Mouse (Mus musculus) cerebellum, adult (tissue): ENCODE measurements around the gene Slc37a4.
"Not testable (repeated sequence)": the region's sequence is repeated elsewhere in the genome, so short reads cannot be mapped to it uniquely, and the experiment has no call there.

Experiments used
- ATAC-seq: cut with Nextera tagmentation; 2 replicates; pipeline ENCODE4 v1.9.2; 2017; ENCODE audit warnings: mild to moderate bottlenecking, moderate library complexity, mixed read lengths; ENCODE audit not compliant: insufficient number of reproducible peaks, low FRiP score, low TSS enrichment

Slc37a4 gene

DNA sequence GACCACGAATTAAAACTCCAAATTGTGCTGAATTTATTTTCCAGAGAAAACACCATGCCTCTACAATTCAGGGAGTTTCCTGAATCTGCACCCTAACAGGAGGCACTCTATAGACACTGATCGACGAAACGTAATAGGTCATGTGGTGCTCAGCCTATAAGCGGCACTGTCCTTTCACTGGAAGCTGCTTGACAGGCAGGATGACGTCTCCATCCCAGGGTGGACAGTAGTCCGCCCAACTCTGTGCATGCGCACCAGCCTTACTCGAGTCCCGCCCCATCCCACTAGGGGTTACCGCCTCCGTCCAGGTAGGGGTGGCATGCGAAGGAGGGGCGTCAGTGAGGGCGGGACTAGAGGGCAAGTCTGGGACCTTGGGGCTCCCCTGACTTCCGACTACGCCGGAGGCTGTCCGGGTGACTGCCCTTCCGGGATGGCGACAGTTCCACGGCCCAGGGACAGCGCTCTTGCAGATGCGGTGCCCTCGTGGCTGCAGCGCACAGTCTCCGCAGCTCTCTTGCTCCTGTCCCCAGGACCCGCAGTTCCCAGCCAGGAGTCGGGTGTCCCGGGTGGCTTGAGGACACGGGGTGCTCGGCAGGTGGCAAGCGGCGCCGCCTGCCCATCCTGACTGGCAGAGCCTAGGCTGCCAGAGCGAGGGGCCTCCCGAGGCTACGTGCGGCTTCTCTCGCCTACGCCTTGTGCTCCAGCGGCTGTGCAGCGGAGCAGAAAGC lies at the start of gene Slc37a4:
Gene Slc37a4 (plus strand): TSS at position 169 of the 728 bp plus-strand sequence.
- ATAC-seq = peak; percentile 98

DNA sequence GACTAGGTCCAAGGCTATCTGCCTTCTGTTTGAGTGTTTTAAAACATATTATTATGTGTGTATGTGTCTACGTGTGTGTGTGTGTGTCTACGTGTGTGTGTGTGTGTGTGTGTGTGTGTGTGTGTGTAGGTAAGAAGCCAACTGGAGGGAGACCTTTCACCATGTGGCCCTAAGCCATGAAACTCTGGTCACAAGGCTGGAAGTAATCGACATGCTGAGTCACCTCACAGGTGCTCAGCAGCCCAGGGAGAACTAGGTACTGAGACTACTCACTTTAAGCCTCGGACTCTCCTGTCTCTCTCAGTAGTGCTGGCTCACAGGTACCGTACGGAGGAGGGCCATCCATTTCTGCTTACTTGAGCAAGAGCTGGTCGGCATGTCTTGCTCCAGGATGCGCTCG lies 49.5 kb upstream of the Slc37a4 start:
- no peak for ATAC-seq

DNA sequence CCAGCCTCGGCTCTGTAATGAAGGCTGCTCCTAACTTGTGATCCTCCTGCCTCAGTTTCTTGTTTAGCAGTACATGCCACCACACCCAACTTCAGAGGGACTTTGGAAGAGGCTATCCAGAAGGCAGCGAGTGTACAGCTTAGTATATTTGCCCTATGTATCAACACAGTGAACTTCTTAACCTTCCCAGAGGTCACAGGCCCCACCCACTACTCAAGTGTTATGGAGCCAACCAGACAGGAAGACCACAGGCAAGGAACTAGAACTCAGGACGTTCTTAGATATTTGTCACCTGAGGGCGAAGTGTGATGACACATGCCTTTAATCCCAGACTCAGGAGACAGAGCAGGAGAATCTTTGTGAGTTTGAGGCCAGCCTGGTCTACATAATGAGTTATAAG lies 49.0 kb upstream of the Slc37a4 start:
- ATAC-seq = no peak

DNA sequence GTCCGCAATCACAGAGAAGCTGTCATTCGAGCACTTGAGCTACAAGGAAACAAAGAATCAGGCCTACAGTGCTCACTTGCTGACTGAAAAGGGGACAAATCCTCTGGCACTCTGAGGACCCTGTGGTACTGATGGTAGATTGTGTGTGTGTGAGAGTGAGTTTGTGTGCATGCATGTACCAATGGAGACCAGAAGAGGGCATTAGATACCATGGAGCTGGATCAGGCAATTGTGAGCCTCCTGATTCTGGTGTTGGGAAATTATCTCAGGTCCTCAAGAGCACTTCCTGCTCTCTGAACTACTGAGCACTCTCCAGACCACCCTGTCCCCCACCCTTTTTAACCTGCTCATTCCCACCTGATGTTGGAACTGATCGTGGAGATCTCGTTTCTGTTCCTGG lies 48.1 kb upstream of the Slc37a4 start:
- no peak for ATAC-seq

DNA sequence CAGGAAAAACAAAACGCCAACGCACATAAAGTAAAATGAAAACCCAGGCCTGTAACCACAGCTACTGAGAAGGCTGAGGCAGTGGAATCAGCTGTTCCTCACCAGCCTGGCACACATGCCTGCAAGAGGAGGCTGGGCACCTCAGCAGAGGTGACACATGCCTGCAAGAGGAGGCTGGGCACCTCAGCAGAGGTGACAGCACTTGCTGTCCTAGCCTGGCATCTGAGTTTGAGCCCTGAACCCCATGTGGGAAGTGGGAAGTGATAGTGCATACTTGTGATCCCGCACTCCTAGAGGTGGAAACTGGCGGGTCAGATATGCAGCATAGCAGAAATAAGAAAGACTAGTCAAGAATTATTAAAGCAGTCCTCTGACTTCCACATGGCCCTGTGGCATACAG lies 45.3 kb upstream of the Slc37a4 start:
- no peak for ATAC-seq

DNA sequence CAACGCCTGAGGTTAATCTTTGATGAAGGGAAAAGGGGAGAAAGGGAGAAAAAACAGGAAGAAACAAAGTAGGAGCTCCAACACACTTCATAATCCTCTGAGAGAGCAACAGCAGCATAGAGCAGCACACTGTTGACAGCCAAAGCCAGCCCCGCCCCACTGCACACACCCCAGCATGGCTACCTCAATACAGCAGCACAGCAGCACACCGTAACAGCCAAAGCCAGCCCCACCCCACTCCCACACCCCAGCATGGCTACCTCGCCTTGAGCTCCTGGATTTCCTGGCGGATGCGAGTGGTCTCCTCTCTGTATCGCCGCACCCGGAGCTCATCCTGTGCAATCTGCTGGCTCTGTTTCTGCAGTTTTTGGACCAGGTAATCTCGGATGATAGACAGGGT lies 44.3 kb upstream of the Slc37a4 start:
- no peak for ATAC-seq

DNA sequence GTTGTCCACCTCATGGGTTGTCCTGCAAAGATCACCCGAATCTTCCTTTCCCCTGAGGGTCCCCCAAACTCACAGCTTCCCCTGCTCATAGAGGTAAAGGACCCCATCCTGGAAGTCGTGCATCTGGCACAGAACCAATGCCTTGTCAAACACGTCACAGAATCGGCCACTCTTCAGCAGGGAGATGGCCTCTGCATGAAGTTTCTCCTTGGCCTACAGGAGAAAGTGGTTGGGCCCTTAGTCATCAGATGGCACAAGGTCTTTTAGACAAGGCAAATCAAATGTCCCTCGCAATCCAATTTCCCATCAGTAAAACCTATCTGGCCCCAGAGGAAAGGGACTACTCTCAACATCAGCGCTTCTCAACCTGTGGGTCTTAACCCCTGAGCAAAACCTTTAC lies 43.5 kb upstream of the Slc37a4 start:
- no peak for ATAC-seq

DNA sequence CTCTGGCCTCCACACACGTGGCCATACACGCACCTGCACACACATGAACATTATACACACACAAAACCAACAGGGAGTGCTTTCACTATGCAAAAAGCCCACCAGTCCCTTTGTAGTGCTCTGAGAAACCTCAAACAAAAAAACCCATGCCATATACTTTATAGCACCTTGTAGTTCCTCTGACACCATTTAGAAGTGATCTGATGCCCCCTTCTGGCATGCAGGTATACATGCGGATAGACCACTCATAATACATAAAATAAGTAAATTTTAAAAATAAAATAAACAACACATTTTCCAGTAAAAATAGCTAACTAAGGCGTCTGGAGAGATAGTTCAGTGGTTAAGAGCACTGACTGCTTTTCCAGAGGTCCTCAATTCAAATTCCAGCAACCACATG lies 39.4 kb upstream of the Slc37a4 start:
- ATAC-seq = no peak

DNA sequence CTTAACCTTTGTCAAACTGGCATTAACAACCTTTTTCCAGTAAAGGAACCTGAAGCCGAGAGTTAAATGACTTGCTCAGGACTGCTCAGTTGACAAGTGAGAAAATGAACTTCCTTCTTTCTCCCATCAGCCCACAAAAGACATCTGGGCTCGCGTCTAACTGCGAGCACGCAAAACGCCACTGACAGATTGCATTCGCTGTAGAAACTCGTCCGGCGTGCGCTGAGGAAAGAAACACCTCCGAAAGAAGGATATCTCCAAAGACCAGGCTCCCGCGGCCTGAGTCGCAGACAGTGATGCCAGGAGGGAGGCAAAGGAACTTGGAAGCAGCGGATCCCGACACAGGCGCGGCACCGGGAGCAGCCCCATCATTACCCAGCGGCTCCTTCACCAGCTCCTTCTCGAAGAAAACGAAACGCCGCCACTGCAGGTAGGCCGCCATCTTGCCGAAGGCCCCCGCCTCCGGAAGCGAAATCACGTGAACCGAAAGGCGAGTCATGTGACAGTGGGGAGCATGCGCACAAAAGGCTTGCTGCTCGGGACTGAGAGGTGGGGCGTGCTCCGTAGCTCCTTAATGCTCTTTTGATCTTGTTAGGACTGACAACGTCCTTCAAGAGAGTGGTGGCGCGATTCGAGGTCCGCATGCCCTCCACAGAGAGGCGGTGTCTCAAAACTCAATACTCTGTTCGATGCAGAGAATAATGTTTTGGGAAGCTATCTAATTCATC lies 35.3 kb upstream of the Slc37a4 start, which contains the start of gene Vps11:
Gene Vps11 (minus strand): TSS at position 481 of the 728 bp plus-strand sequence.
- ATAC-seq = peak; percentile 70; the same call in 1 of the 2 replicates

DNA sequence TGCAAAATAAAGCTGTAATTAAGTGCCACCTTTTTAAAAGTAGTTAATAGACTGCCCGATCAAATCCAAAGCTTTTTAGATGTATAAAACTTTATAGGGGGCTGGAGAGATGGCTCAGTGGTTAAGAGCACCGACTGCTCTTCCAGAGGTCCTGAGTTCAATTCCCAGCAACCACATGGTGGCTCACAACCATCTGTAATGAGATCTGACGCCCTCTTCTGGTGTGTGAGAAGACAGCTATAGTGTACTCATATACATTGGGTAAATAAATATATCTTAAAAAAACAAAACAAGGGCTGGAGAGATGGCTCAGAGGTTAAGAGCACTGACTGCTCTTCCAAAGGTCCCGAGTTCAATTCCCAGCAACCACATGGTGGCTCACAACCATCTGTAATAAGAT lies 34.7 kb upstream of the Slc37a4 start:
- ATAC-seq = not testable (repeated sequence)

DNA sequence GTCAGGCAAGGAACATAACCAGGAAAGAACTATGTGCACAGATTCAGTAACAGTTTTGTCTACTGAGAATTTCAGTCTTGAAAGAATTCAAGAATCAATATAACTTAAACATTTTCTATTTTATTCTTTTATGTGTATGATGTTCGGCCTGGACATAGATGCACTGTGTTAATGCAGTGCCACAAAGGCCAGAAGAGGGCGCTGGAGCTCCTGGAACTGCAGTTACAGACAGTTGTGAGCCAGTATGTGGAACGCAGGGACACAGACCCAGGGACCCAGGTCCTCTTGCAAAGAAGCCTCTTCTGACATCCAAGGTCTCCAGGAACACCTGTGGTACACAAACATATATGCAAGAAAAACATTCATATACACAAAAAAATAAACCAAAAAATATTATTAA lies 32.2 kb upstream of the Slc37a4 start:
- ATAC-seq = no peak

DNA sequence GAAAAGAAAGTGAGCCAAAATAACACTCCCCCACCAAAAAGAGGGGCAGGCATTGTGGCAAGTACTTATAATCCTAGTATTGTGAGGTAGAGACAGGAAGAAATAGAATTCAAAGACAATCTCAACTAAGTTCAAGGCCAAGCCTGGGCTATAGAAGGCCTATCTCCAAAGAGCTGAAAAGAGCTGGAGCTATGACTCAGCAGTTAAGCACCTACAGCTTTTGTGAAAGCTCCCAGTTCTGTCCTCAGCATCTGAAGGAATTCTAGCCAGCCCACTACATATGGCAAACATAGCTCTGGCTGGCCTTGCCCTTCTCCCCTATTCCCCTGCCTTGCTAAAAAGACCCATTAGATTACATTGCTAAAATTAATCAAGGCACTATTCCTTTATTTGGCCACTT lies 23.3 kb upstream of the Slc37a4 start:
- ATAC-seq = no peak

DNA sequence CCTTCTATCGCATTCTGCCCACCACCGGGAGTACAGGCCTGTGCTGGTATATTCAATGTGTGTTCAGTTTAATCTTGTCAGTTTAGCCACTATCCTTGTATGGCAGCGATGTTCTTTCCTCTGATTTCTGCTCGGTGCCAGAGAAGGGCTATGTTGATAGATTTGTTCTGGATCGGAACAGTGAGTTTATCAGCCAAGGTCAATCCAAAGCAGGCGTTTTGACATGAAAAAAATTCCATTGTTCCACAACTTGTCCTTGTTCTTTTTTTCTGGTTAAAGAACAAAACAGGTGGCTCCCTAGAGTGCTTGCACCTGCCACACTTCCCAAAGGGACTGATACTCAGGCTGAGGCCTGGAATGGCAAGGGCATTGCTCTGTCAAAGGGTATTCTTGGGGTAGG lies 20.5 kb upstream of the Slc37a4 start:
- no peak for ATAC-seq

DNA sequence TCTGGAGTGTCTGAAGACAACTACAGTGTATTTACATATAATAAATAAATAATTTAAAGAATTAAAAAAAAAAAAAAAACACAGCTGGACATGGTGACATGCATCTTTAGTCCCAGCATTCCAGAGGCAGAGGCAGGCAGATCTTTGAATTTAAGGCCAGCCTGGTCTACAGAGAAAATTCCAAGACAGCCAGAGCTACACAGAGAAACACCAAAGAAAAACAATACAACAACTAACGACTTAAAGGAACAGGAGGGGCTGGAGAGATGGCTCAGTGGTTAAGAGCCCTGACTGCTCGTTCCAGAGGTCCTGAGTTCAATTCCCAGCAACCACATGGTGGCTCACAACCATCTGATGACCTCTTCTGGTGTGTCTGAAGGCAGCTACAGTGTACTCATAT lies 19.3 kb upstream of the Slc37a4 start:
- not testable (repeated sequence) for ATAC-seq

DNA sequence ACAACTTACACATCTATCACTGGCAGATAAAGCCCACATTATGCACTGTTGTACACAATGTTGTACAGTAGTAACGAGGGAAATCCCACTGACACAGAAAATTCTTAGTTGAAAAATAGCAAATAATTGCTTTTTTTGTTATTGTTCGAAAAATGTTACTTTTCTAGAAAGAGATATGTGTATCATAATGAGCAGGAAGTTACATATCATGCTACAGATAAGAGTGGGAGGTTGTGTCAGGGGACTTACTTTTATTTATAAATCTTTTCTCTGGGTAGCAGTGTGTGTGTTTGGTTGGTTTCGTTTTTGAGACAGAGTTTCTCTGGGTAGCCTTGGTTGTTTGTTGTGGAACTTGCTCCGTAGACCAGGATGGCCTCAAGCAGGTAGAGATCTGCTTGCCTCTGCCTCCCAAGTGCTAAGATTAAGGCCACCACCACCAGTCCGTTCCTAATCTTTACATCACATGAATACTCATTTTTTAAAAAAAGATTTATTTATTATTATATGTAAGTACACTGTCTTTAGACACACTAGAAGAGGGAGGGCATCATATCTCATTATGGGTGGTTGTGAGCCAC lies 18.4 kb upstream of the Slc37a4 start:
- ATAC-seq = no peak

DNA sequence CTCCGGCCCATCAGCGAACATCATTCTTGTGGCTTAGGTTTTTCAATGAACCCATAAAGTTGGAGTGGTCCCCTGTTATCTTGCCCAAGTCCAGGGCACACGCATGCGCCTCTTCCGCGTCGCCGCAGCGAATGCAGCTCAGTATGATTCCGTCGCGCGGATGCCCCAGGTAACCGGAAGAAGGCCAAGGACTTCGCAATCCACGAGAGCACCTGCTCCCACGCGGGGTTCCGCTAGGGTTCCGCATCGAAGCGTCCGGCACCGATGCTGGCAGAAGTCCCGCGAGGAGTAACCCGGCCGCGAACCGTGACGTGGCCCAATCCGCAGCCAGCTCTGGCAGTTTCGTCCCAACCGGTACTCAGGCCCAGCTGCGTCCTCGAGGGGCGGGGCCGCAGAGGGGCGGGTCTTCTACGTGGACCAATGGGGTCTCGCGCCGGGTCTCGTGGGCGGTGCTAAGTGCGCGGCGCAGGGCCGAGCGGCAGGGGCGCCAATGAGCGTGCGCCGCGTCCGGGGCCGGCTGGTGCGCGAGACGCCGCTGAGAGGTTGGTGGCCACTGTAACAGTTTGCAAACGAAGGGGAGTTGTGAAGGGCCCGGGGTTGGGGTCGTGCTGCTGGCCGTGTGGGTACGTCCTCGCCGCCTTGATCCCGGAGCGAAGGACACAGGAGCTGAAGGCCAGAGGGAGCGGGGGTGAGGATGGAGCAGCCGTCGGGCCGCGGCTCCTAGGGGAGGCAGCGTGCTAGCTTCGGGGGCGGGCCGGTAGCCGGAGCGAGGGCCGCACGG lies 17.4 kb upstream of the Slc37a4 start, which contains the start of gene Hyou1:
Gene Hyou1 (plus strand): TSS at position 437 of the 781 bp plus-strand sequence.
- peak; percentile 94 for ATAC-seq

DNA sequence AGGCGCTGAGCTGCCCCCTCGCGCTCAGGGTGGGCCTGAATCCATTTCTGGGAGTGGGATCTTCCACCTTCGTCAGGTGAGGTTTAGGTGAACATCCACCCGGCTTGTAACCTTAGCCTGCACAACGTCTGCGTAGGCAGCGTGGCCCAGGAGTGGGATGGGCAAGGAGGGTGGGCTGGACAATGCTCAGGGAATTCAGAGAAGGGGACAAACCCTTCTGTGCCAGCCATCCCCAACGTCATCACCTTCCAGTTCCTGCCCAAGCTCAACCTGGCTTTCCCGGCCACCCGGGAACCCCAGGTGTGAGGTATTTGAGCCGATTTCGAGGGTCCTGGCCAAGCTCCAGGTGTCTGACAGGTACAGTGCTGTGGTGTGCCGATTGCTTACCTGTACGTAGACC lies 16.8 kb upstream of the Slc37a4 start:
- ATAC-seq = peak; percentile 15; the same call in 1 of the 2 replicates

DNA sequence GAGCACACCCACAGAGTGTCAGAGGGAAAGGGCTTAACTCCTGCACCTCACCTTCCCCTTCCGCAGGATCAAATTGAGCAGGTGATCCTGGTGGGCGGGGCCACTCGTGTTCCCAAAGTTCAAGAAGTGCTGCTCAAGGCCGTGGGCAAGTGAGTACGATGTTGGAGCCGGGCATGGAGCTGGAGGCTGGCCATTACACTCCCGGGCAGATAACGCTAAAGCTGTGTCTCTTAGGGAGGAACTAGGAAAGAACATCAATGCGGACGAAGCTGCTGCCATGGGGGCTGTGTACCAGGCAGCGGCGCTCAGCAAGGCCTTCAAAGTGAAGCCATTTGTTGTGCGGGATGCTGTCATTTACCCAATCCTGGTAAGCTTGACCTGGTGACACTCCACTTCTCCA lies 12.1 kb upstream of the Slc37a4 start:
- ATAC-seq = no peak

DNA sequence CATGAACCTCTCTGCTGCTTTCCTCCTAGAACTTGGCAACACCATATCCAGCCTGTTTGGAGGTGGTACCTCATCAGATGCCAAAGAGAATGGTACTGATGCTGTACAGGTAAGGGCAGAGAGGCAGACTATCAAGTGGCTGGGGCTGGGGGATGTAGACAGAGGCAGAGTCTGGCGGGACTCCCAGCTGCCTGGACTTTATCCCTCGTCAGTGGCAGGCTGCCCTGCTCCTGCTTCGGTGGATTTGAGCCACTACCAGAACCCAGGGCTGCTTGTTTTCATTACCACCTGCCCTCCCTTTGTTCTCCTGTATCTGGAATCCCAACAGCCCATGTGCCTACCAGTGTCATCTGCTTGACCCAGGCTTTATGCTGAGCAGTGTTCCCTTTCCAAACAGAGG lies 9.4 kb upstream of the Slc37a4 start:
- ATAC-seq = no peak

DNA sequence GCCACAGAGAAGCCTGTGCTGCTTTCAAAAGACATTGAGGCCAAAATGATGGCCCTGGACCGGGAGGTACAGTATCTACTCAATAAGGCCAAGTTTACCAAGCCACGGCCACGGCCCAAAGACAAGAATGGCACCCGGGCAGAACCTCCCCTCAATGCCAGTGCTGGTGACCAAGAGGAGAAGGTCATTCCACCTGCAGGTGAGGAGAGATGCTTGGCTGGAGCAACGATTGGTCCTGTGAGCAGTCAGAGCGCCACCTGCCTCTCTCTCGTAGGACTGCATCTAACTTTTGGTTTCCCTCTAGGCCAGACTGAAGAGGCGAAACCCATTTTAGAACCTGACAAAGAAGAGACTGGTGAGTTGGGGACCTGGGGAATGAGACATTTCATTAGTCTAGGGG lies 7.4 kb upstream of the Slc37a4 start:
- ATAC-seq = no peak

DNA sequence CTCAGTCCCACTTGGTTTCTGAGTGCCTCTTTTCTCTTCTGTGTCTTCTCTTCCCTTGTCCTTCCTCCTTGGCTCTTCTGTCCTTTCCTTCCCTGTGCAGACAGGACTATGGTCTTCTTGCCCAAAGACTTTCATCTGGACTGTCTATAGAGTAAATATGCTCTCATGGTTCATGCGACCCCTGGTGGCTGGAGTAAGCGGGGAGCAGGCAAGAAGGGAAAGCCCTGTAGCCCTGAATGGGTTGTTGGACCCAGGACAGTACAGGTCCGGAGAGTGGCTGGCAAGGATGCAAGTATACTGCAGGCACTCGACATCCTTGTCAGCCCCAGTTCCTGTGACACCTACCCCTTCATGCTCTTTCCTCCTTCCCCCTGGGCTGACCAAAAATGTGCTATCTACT lies 5.2 kb upstream of the Slc37a4 start:
- no peak; the same call in 1 of the 2 replicates for ATAC-seq
